Comparison of ENCODE assay signal across 21 mouse cellular contexts in genomic region chr7:99781385-99781784, GRCm38 (mm10). TPM values are rescaled to one million over a fixed set of nuclear protein-coding genes. Genes with fewer than 3 reads are reported as not detected.
DNase-seq lines count a peak whose midpoint lies in the region; ATAC-seq lines count a peak whose summit lies in the region.
"Had no signal": no experiment of that assay in that cellular context is flagged by ENCODE, and none has a peak within 500 bp of the region (broad histone marks: within the 10 kb centered on the region; RNA-seq: fewer than 3 reads in every experiment).

No protein-coding gene starts in this region.

- DNase-seq in spleen, postnatal 36 days (ENCODE audit: low spot score in 2 of 2) = peak; percentile 23 to 43
- no peak for DNase-seq in spleen, adult 12 weeks (ENCODE audit: low spot score)
- peak; percentile 14 to 21 for DNase-seq in natural killer cell, adult 2 months (ENCODE audit: low spot score in 2 of 2)
- DNase-seq in cerebellum, postnatal 4 days (ENCODE audit: low spot score in 2 of 2) = no peak
- DNase-seq in adrenal gland, adult (ENCODE audit: inconsistent age in 2 of 2, low spot score in 1 of 2) = no peak
- DNase-seq: adrenal gland, postnatal 10 days; cerebellum, adult 8-10 months; gastrocnemius, adult 2 months; heart, postnatal 14 days; kidney, adult 8-10 months; kidney, postnatal 4 days; liver; right cerebral cortex, postnatal 14 days had no signal

- peak; percentile 88 for ATAC-seq in CD4-positive, CD25-positive, alpha-beta regulatory T cell, adult 4 months
- peak; percentile 93 for ATAC-seq in granulocyte monocyte progenitor cell, adult 5-6 weeks (replicated peaks; ENCODE audit: poor library complexity, severe bottlenecking)
- ATAC-seq: forebrain, embryonic 15.5 days; hindbrain, embryonic 16.5 days; midbrain, embryonic 13.5 days had no signal

RNA-seq across cellular contexts. Expression of gene Olfr521, which starts 18.1 kb away (rescaled TPM):
- polyA plus RNA-seq in CD4-positive, CD25-positive, alpha-beta regulatory T cell, adult 4 months (2017; shearing (Covaris generic)) = not detected
- not detected in 2 replicates for total RNA-seq in granulocyte monocyte progenitor cell, adult 5-6 weeks (2014; fragmentation: Nextera tagmentation)
- total RNA-seq in granulocyte monocyte progenitor cell, adult 5-6 weeks (2017) = not detected in 2 replicates
- total RNA-seq: adrenal gland, postnatal 10 days; gastrocnemius, adult 2 months; heart, postnatal 14 days had no signal
- polyA plus RNA-seq: forebrain, embryonic 15.5 days; heart, embryonic 10.5 days; hindbrain, embryonic 16.5 days; lung, embryonic 15.5 days; midbrain, embryonic 13.5 days; neural tube, embryonic 12.5 days had no signal

RNA-seq across cellular contexts. Expression of gene Neu3, which starts 46.8 kb away (rescaled TPM):
- 10 to 100 TPM; 27.5 to 34.8 TPM for polyA plus RNA-seq in CD4-positive, CD25-positive, alpha-beta regulatory T cell, adult 4 months (2017; shearing (Covaris generic))
- total RNA-seq in granulocyte monocyte progenitor cell, adult 5-6 weeks (2014; fragmentation: Nextera tagmentation) = 1.7 and 4.6 TPM in 2 replicates
- total RNA-seq in granulocyte monocyte progenitor cell, adult 5-6 weeks (2017) = 0.82 and 1.3 TPM in 2 replicates

RNA-seq across cellular contexts. Expression of gene Olfr520, which starts 51.3 kb away (rescaled TPM):
- polyA plus RNA-seq in CD4-positive, CD25-positive, alpha-beta regulatory T cell, adult 4 months (2017; shearing (Covaris generic)) = not detected
- total RNA-seq in granulocyte monocyte progenitor cell, adult 5-6 weeks (2014; fragmentation: Nextera tagmentation) = not detected in 2 replicates
- total RNA-seq in granulocyte monocyte progenitor cell, adult 5-6 weeks (2017) = not detected in 2 replicates
- total RNA-seq: adrenal gland, postnatal 10 days; gastrocnemius, adult 2 months had no signal
- polyA plus RNA-seq: forebrain, embryonic 15.5 days; hindbrain, embryonic 16.5 days; lung, embryonic 15.5 days; midbrain, embryonic 13.5 days; neural tube, embryonic 12.5 days had no signal

Comparison
In these comparisons a context has a peak if more than half of its experiments do, and no peak if none do; other contexts are left out.
1. DNase-seq: peak in spleen, postnatal 36 days (2 of 2) and natural killer cell, adult 2 months (2 of 2); none in spleen, adult 12 weeks (single experiment), cerebellum, postnatal 4 days (0 of 2) and adrenal gland, adult (0 of 2).